Mouse (Mus musculus): ENCODE measurements around the gene Akap12. TPM values are rescaled to one million over a fixed set of nuclear protein-coding genes. Genes with fewer than 3 reads are reported as not detected.
A peak's percentile ranks its signal among the peaks of the same experiment; 100 is the strongest.

The Akap12 gene
- polyA plus RNA-seq, 1 experiment: 149 TPM

DNA sequence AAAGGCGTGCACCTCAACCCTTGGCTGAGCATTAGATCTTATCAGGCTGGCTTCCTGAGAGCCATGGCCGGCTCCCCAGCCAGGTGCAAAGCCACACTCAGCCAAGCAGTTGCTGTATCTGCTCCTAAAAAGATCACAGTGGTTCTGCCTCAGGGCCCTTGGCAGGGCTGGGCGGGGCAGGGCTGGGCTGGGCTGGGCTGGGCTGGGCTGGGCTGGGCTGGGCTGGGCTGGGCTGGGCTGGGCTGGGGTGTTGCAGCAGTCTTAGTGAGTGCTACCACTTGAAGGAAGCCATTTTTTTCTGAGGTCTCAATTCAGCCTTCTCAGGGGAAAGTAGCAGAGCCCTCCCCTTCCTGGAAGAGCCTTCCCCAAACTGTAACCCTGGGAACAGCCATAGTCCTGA is 15.5 kb upstream of the Akap12 start:
- Histone ChIP-seq H3K27ac (ENCODE audit: insufficient read depth, low read length) (no peak overlapping the region), H3K4me3 (ENCODE audit: insufficient read depth, low read length) (no peak overlapping the region), H3K4me1 (ENCODE audit: control insufficient read depth, insufficient read depth, low read length) (no peaks in the 10 kb centered on the region)
- TF ChIP-seq CTCF (IDR thresholded peaks at IDR 0.05; ENCODE audit: borderline replicate concordance, insufficient read depth, low read length) (no peak), POLR2A (IDR thresholded peaks at IDR 0.05; ENCODE audit: low read depth, low read length) (no peak)

DNA sequence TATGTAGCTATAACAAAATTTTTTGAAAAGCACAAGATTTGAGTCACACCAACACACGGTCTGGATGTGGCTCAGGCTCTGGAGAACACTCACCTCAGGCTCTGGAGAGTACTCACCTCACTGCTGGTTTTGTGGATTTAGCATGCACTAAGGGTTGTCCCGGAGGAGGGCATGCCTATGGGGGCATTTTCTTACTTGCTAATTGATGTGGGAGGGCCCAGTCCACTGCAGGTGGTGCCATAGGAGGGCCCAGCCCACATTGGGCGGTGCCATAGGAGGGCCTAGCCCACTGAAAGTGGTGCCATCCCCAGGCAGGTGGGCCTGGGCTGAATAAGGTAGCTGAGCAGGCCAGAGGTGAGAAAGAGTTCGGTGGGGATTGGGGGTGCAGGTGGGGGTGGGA is 12.6 kb upstream of the Akap12 start:
- TF ChIP-seq POLR2A (IDR thresholded peaks at IDR 0.05; ENCODE audit: low read depth, low read length): no peak
- no peak for TF ChIP-seq CTCF (IDR thresholded peaks at IDR 0.05; ENCODE audit: borderline replicate concordance, insufficient read depth, low read length)
- no peak overlapping the region for H3K27ac ChIP-seq (ENCODE audit: insufficient read depth, low read length)

DNA sequence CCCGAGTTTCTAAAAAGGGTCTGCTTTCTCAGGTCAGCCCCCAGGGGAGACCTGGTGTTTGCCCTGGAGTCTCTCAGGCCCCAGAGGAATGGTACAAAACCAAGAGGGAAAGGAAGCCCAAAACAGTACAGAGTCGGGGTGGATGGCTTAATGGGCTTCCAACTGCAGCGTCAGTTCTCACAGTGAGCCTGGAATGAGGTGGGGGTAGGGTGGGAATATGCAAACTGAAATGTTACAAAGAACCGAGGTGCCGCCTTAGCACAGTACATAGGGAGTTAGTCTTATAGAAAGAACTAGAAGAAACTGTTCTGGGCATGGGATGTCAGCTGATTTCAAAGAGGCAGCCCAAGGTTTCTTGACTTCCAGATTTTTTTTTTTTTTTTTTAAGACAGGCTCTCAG is 11.7 kb upstream of the Akap12 start:
- Histone ChIP-seq H3K4me1 (ENCODE audit: control insufficient read depth, insufficient read depth, low read length) (no peaks in the 10 kb centered on the region), H3K4me3 (ENCODE audit: insufficient read depth, low read length) (no peak overlapping the region), H3K27ac (ENCODE audit: insufficient read depth, low read length) (no peak overlapping the region)
- TF ChIP-seq CTCF (IDR thresholded peaks at IDR 0.05; ENCODE audit: borderline replicate concordance, insufficient read depth, low read length): no peak
- TF ChIP-seq POLR2A (IDR thresholded peaks at IDR 0.05; ENCODE audit: low read depth, low read length): no peak

More for the DNA sequence above, 12.6 kb upstream of the Akap12 start:
- H3K4me3 ChIP-seq (ENCODE audit: insufficient read depth, low read length): no peak overlapping the region
- H3K4me1 ChIP-seq (ENCODE audit: control insufficient read depth, insufficient read depth, low read length): no peaks in the 10 kb centered on the region

DNA sequence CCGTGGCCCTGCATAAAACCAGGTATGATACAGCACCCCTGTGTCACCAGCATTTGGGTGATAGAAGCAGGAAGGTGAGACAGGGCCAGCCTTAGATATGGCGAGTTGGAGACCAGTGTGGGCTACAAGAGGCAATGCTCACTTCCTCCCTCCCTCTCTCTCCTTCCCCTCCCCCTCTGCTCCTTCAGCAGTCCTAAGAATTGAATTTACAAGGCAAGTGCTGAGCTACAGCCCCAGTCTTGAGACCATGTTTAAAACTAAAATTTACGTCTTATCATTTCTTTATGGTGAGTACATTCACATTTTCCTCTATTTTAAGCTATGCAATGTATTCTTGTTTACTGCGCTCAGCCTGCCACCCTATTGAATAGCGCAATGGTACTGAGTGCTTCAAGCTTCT is 5.3 kb upstream of the Akap12 start:
- no peak overlapping the region for H3K4me3 ChIP-seq (ENCODE audit: insufficient read depth, low read length)
- no peaks in the 10 kb centered on the region for H3K4me1 ChIP-seq (ENCODE audit: control insufficient read depth, insufficient read depth, low read length)
- no peak overlapping the region for H3K27ac ChIP-seq (ENCODE audit: insufficient read depth, low read length)
- TF ChIP-seq POLR2A (IDR thresholded peaks at IDR 0.05; ENCODE audit: low read depth, low read length) (no peak), CTCF (IDR thresholded peaks at IDR 0.05; ENCODE audit: borderline replicate concordance, insufficient read depth, low read length) (no peak)

DNA sequence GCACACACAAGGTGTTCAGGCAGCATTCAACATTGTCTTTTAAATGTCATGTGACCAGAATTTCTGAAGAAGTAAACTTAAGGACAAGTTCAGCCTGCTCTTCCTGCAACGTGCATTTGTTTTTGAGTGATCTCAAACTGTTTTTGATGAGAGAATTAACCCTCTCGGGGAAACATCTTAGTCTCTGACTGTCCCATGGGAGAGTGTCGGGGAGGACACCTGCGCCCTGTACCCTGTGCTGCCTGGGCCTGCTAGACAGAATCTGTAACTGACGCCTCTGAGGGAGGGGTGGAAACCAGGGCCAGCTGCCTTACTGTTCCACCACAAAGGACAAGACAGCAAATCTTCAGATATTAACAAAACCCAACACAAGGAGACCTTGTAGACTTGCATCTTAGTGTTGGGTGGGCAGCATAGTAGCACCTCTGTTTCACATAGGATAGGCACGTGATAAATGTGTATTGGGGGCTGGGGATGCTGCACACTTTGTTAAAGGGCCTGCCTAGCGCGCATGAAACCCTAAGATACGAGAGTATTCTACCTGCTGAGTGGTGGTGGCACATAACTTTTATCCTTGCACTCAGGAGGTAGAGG is 4.7 kb upstream of the Akap12 start:
- Histone ChIP-seq H3K27ac (ENCODE audit: insufficient read depth, low read length) (no peak overlapping the region), H3K4me3 (ENCODE audit: insufficient read depth, low read length) (no peak overlapping the region), H3K4me1 (ENCODE audit: control insufficient read depth, insufficient read depth, low read length) (no peaks in the 10 kb centered on the region)
- no peak for TF ChIP-seq POLR2A (IDR thresholded peaks at IDR 0.05; ENCODE audit: low read depth, low read length)
- no peak for TF ChIP-seq CTCF (IDR thresholded peaks at IDR 0.05; ENCODE audit: borderline replicate concordance, insufficient read depth, low read length)

DNA sequence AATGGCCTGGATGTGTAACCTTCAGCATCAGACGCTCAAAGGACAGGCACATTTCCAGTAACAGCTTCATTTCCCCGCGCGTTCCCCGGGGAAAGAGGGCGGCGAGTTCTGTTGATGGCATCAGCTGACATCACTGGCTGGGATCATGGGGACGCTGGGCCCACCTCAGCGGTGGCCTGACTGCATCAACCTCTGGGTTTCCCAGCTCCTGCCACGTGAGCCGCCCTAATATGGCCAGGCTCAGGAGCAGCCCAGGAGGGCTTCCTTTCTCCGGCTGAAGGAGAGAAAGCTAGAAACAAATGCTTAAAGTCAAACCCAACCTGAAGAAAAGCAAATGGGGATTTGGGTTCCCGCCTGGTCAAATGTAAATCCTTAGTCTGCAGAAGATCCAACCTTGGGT is 539 bp upstream of the Akap12 start:
- no peak for TF ChIP-seq CTCF (IDR thresholded peaks at IDR 0.05; ENCODE audit: borderline replicate concordance, insufficient read depth, low read length)
- no peak for TF ChIP-seq POLR2A (IDR thresholded peaks at IDR 0.05; ENCODE audit: low read depth, low read length)
- Histone ChIP-seq H3K27ac (ENCODE audit: insufficient read depth, low read length) (no peak overlapping the region), H3K4me3 (ENCODE audit: insufficient read depth, low read length) (peak overlapping the region; percentile 83), H3K4me1 (ENCODE audit: control insufficient read depth, insufficient read depth, low read length) (peaks cover 2% of the 10 kb centered on the region; the same call in 1 of the 2 replicates)

DNA sequence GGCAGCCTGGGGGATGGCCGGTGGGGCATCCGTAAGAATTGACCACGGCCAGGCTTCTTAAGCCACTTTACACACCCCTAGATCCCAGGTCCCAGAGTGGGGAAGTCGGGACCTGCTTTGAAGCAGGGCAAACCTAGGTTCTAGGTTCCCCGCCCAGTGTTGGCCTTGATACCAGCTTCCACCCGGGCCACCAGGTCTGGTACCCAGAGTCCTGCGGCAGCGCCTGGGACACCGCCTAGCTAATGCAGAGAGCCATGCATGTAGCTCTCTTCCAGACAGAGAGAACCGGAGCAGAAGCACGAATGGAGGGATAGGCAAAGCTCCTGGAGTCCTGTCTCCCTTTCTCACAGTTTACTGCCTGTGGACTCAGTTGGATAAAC is 741 bp downstream of the Akap12 start:
- peak overlapping the region; percentile 83 for H3K4me3 ChIP-seq (ENCODE audit: insufficient read depth, low read length)
- TF ChIP-seq POLR2A (IDR thresholded peaks at IDR 0.05; ENCODE audit: low read depth, low read length) (no peak), CTCF (IDR thresholded peaks at IDR 0.05; ENCODE audit: borderline replicate concordance, insufficient read depth, low read length) (no peak)
- peaks cover 2% of the 10 kb centered on the region; the same call in 1 of the 2 replicates for H3K4me1 ChIP-seq (ENCODE audit: control insufficient read depth, insufficient read depth, low read length)
- no peak overlapping the region for H3K27ac ChIP-seq (ENCODE audit: insufficient read depth, low read length)

DNA sequence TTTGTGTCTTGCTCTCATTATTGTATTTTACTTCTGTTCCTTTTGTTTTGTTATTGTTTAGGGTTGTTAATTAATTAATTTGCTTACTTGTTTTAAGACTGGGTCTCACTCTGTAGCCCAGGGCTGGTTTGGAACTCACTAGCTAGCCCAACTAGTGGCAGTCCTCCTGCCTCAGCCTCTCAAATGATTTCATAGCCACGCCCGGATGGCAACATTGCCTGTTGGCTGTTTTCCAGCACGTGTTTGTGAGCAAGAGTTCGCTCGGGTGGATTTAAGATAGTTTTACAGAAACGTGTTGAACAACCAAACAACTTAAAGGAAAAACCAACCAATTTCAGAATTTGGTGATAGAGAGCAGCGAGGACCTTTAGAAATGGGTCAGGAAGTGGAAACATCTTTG is 1.3 kb downstream of the Akap12 start:
- H3K4me1 ChIP-seq (ENCODE audit: control insufficient read depth, insufficient read depth, low read length): peaks cover 2% of the 10 kb centered on the region; the same call in 1 of the 2 replicates
- H3K4me3 ChIP-seq (ENCODE audit: insufficient read depth, low read length): peak overlapping the region; percentile 83
- TF ChIP-seq CTCF (IDR thresholded peaks at IDR 0.05; ENCODE audit: borderline replicate concordance, insufficient read depth, low read length): no peak
- no peak overlapping the region for H3K27ac ChIP-seq (ENCODE audit: insufficient read depth, low read length)

DNA sequence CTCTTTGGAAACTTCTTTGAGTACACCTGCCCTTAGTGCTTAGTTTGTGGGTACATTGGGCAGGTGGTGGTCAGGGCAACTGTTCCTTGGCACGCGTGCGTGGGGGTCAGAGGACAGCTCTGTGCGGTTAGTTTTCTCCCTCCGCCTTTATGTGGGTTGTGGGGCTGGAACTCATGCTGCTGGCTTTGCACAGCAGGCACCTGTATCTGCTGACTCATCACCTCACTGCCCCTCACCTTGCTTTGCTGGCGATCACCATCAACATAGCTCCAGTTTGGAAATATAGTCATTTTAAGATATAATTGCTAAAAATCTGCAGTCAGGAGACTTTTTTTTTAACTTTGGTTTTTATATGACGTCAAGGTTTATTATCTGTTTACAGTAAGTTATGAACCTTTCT is 2.0 kb downstream of the Akap12 start:
- TF ChIP-seq CTCF (IDR thresholded peaks at IDR 0.05; ENCODE audit: borderline replicate concordance, insufficient read depth, low read length) (no peak), POLR2A (IDR thresholded peaks at IDR 0.05; ENCODE audit: low read depth, low read length) (no peak)
- peaks cover 2% of the 10 kb centered on the region; the same call in 1 of the 2 replicates for H3K4me1 ChIP-seq (ENCODE audit: control insufficient read depth, insufficient read depth, low read length)
- peak overlapping the region; percentile 83 for H3K4me3 ChIP-seq (ENCODE audit: insufficient read depth, low read length)
- H3K27ac ChIP-seq (ENCODE audit: insufficient read depth, low read length): no peak overlapping the region

DNA sequence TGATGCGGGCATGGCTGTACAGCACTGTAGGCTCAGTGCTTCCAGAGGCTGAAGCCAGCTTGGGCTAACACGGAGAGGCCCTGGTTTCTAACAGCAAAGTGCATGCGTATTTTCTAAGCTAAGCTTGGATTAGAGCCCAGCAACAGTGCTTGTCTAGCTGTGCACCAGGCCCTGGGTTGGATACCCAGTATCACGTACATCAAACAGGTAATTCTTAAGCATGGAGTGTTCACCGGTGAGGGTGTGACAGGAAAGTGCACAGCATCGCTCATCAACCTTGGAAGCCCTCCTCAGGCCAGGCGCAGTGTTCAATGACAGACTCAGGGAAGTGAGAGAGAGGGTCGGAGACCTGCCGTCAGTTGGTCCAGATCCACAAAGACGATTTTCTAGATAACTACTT is 9.4 kb downstream of the Akap12 start:
- Histone ChIP-seq H3K4me1 (ENCODE audit: control insufficient read depth, insufficient read depth, low read length) (peaks cover 11% of the 10 kb centered on the region; the same call in 1 of the 2 replicates), H3K4me3 (ENCODE audit: insufficient read depth, low read length) (no peak overlapping the region), H3K27ac (ENCODE audit: insufficient read depth, low read length) (no peak overlapping the region)
- TF ChIP-seq CTCF (IDR thresholded peaks at IDR 0.05; ENCODE audit: borderline replicate concordance, insufficient read depth, low read length): no peak
- TF ChIP-seq POLR2A (IDR thresholded peaks at IDR 0.05; ENCODE audit: low read depth, low read length): no peak

Data from embryonic fibroblast, embryonic 13.5 days (primary cell).